Mouse (Mus musculus): ENCODE results near the gene Rpl10-ps3. TPM values are rescaled to one million over a fixed set of nuclear protein-coding genes. Genes with fewer than 3 reads are reported as not detected.

Gene Rpl10-ps3
- 37.4 and 37.8 TPM in 2 replicates for polyA plus RNA-seq (2012)

DNA sequence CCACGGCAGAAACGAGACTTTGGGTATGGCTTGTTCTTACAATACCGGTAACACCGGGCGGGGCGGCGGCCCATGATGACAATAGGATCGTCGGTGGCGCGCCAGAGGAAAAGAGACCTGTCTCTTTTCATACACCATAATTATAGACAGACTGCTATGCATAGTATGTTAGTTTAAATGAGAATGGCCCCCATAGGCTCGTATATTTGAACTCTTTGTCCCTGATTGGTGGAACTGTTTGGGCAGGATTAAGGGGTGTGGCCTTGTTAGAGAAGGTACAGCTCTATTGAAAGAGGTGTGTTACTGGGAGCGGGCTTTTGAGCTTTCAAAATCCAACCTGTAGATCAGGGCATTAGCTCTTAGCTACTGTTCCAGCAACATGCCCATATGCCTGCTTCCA, at the start of gene Rpl10-ps3:
Rpl10-ps3 (minus strand) TSS at position 101 of the 400 bp plus-strand sequence.

Other genes starting within 250 kb of the Rpl10-ps3 start
- 0.05 TPM in 1 of 2 replicates, not detected in the other for gene Plet1, start 149.6 kb upstream of the Rpl10-ps3 start, polyA plus RNA-seq (2012)
- 23.9 and 30.3 TPM in 2 replicates for gene Pts, start 183.8 kb upstream of the Rpl10-ps3 start, polyA plus RNA-seq (2012)
- gene Il18, start 209.9 kb upstream of the Rpl10-ps3 start, polyA plus RNA-seq (2012): 0.87 and 1.6 TPM in 2 replicates
- gene Bco2, start 210.2 kb upstream of the Rpl10-ps3 start, polyA plus RNA-seq (2012): 0.08 TPM in 1 of 2 replicates, not detected in the other
- not detected in 2 replicates for gene Tex12, start 216.4 kb upstream of the Rpl10-ps3 start, polyA plus RNA-seq (2012)